Mouse (Mus musculus) brain, embryonic 14.5 days (tissue): ENCODE results near the gene Astn1. TPM values are rescaled to one million over a fixed set of nuclear protein-coding genes. Genes with fewer than 3 reads are reported as not detected.

Experiments used
- DNase-seq: peaks from one replicate; pipeline ENCODE4 v3.0.0-alpha.2; 2011; ENCODE audit warnings: low read depth
- CTCF ChIP-seq: fragments of 200-500 bp; IDR thresholded peaks from 2 replicates; pipeline ENCODE4 v1.5.1; 2012; ENCODE audit warnings: inconsistent platforms, mild to moderate bottlenecking, moderate library complexity, borderline replicate concordance; ENCODE audit not compliant: insufficient read depth, insufficient read length; ENCODE audit errors: extremely low read depth
- POLR2A ChIP-seq: fragments of 200-500 bp; IDR thresholded peaks from 2 replicates; pipeline ENCODE4 v1.6.1; 2012; ENCODE audit warnings: mild to moderate bottlenecking, inconsistent platforms, borderline replicate concordance; ENCODE audit not compliant: poor library complexity, insufficient read depth, insufficient read length, severe bottlenecking; ENCODE audit errors: extremely low read depth
- polyA plus RNA-seq: library from polyadenylated mRNA; depleted of rRNA; stranded (reverse); fragments of >200 nt; gene quantifications from 2 replicates; pipeline ENCODE4 v1.2.3, GENCODE M21; 2012

Gene Astn1
- polyA plus RNA-seq, 1 experiment, result 71.3 TPM

- TF ChIP-seq POLR2A (no peak), CTCF (no peak)
- no peak for DNase-seq
Measured at GRCm38 (mm10) chr1:158545095-158545494, 183.0 kb downstream of the Astn1 start.

DNA sequence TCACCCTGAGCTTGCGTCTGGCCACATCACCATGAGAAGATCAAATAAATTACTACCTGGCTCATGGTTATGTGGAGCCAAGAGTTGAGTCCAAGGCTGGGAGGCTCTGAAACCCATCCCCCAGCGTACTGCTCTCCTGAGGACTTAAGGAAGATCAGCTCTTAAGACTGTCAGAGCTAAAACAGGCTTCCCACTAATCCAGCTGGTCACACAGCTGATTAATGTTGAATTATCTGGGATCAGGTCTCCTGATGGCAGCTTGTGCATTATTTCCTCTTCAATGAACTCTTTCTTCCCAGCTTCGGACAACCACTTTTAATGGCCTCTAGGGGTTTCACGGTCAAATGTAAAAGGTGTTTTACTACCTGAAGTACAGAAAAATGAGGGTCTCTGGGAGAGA is 184.4 kb downstream of the Astn1 start:
- peak; percentile 57 for DNase-seq
- TF ChIP-seq POLR2A (no peak), CTCF (no peak)

DNA sequence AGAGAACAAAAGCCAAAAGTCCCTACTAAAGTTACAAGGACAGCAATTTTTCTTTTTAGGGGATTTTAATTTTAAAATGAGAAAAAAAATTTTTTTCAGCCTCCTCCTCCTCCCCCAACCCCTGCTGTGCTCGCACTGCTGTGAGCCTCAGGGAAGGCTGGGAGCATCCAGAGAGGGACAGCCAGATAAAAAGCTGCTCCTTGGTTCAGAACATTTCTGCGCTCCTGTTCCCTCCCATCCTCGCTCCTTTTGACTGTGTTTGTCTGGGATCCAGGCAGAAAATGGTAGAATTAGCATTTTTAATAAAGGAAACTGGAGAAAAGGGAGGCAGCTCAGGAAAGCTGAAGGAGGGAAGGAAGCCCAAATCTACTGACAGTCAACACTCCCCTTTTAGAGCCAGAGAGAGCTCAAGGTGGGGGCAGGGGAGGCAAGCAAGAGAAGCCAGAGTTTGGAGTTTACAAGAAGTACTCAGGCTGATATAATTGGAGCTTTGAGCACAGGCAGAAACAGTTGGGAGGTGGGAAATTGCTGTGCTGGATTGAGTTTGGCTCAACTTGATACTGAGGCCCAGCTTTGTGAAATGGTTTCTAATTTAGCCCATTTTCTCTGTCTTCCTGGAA is 185.6 kb downstream of the Astn1 start:
- peak; percentile 92 for DNase-seq
- TF ChIP-seq CTCF, result no peak
- TF ChIP-seq POLR2A, result no peak

- peak; percentile 60 for DNase-seq
- TF ChIP-seq POLR2A (no peak), CTCF (no peak)
Measured at GRCm38 (mm10) chr1:158548319-158548718, 186.2 kb downstream of the Astn1 start.

DNA sequence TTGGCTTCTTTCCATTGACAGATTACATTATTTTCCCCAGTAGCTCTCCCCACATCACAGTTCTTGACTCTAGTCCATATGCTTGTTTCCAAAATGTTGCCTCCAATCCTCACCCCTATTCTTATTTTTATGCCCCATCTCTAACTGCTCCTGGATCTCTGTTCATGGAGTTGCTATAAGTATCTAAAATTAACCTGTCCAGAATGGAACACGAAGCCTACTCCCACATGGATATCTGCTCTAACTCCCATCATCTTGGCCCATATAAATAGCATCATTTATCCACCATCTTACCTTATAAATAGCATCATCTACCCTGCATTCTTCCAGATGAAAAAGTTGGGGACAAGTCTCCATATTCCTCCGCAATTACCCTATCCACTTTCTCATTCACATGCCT is 187.5 kb downstream of the Astn1 start:
- TF ChIP-seq POLR2A (no peak), CTCF (no peak)
- DNase-seq, result no peak

GRCm38 (mm10) chr1:158551951-158552350 is 189.9 kb downstream of the Astn1 start:
- DNase-seq, result no peak
- TF ChIP-seq CTCF, result no peak
- no peak for TF ChIP-seq POLR2A

GRCm38 (mm10) chr1:158553341-158553740 is 191.3 kb downstream of the Astn1 start:
- DNase-seq, result no peak
- TF ChIP-seq POLR2A (no peak), CTCF (no peak)

DNA sequence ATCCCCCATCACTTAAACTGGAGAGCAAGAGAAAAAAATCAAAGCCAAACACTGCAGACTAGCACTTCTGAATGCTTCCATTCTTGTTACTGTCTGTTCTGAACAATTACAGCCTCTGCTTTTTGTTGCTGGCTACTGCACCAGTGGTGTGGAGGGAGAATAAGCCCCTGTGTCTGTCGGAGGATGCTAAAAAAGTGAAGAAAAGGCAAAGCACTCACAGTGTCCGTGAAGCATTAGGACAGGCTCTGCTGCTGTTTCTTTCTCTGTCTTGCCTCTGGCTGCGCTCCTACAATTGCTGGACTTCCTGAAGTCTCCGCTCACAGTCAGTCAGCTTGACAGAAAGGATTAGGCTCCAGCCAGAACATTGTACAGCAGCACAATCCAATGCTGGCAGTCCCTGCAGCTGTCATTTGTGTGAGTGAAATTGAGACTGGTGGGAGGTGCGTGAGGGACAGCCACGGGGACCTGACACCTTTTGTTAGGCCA is 192.0 kb downstream of the Astn1 start:
- peak; percentile 82 for DNase-seq
- TF ChIP-seq CTCF (no peak), POLR2A (no peak)

DNA sequence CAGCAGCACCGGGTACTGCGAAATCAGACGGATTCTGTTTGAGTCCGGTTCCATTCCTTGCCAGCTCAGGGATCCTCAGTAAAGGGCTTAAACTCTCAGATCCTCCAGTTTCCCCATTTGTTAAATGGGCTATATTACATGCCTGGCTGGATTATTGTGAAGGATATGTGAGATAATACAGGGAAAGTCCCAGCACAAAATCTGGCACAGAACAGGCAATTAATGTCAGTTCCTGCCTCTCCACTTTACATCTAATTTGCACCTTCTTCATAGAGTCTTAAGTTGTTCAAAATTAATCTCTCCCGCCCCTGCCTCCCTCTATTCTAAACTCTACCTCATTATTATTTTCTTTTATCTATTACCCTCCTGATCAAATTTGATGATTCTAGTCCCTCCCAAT is 211.1 kb downstream of the Astn1 start:
- DNase-seq, result peak; percentile 86
- TF ChIP-seq POLR2A (no peak), CTCF (no peak)

DNA sequence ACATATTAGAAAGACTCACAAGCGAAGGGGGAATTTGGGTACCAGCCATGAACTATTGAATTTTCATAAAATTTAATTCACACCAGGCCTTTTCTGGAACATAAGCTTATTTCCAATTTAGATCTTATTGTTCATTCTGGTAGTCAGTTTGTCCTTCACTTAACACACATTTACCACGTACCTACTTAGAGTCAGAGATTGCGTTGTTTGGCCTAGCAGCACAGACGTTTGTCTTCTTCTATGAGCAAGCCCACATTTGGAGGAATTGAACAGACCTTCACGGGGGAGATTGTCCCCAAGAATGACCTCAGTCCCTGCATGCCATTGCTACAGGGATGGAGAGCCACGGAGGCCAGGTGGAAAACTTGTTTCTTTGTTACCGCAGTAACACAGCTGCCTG is 211.5 kb downstream of the Astn1 start:
- peak; percentile 47 for DNase-seq
- TF ChIP-seq CTCF (no peak), POLR2A (no peak)

DNA sequence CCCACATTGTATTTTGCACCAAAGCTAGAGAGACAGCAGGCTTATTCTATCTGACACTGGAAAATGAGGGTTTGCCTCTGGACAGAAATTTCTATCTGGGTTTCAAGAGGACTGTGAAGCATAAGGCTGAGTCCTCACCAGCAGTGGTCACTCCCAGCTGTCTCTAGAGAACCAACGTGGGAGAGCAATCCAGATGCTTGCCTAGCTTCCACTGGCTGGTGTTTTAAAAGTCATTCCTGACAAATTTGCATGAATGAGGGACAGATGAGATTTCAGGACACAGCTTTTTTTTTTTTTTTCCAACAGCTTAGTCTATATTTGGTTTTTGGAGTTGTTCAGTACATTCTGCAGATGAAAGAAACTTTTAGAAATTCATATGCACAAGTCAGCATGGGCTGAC is 213.9 kb downstream of the Astn1 start:
- no peak for TF ChIP-seq POLR2A
- TF ChIP-seq CTCF, result no peak
- no peak for DNase-seq

DNA sequence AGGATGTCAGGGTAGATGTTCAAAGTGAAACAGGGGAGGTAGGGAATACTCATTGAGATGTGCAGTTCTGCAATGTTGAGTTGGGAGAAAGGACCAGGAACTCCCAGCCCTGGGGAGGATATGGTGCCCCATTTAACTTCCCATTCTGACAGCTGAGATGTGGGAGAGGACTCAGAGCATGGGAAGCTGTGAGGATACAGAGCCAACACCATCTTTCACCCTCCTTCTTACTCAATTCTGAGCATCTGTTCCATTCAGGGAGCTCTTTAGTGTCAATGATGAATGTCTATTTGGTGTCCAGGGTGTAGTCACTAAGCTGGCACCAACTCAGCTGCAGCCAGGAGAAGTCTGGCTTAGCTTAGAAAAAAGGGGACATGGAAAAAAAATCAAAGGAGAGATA is 219.7 kb downstream of the Astn1 start:
- no peak for TF ChIP-seq CTCF
- TF ChIP-seq POLR2A, result no peak
- no peak for DNase-seq

DNA sequence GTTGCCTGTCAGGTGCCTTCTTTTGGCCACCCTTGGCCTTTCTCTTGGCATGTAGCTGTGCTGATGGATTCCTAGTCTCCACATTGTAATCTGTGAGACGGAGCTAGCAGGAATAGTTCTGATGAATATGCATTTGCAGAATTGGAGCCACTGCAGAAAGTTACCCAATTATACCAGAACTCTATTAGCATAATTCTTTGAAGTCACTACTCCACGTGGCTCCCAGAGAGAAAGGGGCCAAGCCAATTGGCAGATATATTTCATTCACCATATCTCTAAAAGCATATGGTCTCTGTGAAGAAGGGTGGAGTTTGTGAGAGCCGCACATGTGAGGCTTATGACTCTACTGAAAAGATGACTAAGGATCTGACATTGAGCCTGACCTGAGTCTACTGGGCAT is 226.8 kb downstream of the Astn1 start:
- peak; percentile 32 for DNase-seq
- TF ChIP-seq CTCF (no peak), POLR2A (no peak)

DNA sequence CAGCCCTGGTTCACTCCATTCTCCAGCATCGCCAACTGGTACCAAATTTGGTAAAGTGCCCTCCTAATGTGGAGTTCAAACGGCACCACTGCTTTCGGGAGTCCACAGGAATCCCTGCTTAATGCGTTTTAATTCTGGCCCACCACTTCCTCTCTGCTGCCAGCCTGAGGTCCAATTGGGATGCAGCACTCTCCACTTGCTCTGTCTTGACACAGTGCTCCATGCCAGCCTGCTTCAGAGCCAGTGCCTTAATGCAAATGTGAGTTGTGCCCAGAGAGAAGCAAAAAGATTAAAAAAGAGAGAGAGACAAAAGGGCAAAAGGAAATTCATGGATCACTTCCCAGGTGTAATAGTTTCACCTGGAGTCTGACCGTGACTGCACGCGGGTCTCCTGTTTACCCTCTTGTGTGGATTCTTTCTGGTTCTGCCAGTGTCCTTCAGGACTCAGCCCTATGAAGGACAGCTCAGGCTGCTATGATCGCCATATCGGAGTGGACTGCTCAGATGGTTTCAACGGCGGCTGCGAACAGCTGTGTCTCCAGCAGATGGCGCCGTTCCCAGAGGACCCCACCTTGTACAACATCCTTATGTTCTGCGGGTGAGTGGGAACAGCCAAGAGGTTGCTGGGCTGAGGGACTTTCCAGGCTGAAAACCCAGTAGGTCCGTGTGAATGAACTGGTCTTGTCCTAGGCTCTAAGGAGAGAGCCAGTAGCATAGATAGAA is 234.8 kb downstream of the Astn1 start:
- peak; percentile 77 for TF ChIP-seq CTCF
- TF ChIP-seq POLR2A, result no peak
- peak; percentile 62 for DNase-seq
